Mouse (Mus musculus) stomach, postnatal 0 days (tissue): ENCODE data around the gene Krt8.

Experiments
- CTCF ChIP-seq: IDR thresholded peaks from 2 replicates; pipeline ENCODE4 v1.5.1; 2016; ENCODE audit warnings: antibody characterized with exemption, low read depth, mild to moderate bottlenecking, moderate library complexity
- EP300 ChIP-seq: optimal IDR thresholded peaks from 2 replicates; pipeline ENCODE3; 2016; ENCODE audit warnings: antibody characterized with exemption

GRCm38 (mm10) chr15:101990946-101991345, 13.3 kb downstream of the Krt8 start:
- TF ChIP-seq CTCF (no peak), EP300 (no peak)
